Mouse (Mus musculus) embryonic fibroblast, embryonic 13.5 days (primary cell): ENCODE data around the gene Gm11111. TPM values are rescaled to one million over a fixed set of nuclear protein-coding genes. Genes with fewer than 3 reads are reported as not detected.

ENCODE experiments used
- H3K27ac ChIP-seq: 2 replicates; pipeline ENCODE4 v1.5.1; 2012; ENCODE audit warnings: low read length, control low read depth, inconsistent platforms; ENCODE audit not compliant: insufficient read depth
- H3K4me1 ChIP-seq: 2 replicates; pipeline ENCODE4 v1.6.1; 2011; ENCODE audit warnings: low read length; ENCODE audit not compliant: control insufficient read depth, insufficient read depth
- H3K4me3 ChIP-seq: 2 replicates; pipeline ENCODE4 v1.5.1; 2011; ENCODE audit warnings: mild to moderate bottlenecking, control low read depth, low read length; ENCODE audit not compliant: insufficient read depth
- CTCF ChIP-seq: IDR thresholded peaks from 2 replicates; pipeline ENCODE4 v1.5.1; 2011; ENCODE audit warnings: mild to moderate bottlenecking, control low read depth, low read length, moderate library complexity, borderline replicate concordance; ENCODE audit not compliant: insufficient read depth
- POLR2A ChIP-seq: IDR thresholded peaks from 2 replicates; pipeline ENCODE4 v1.6.1; 2011; ENCODE audit warnings: low read depth, mild to moderate bottlenecking, control low read depth, low read length, moderate library complexity
- polyA plus RNA-seq: library from polyadenylated mRNA; stranded (reverse); fragments of >200 nt; gene quantifications from 2 replicates; pipeline ENCODE4 v1.2.4, GENCODE M21; 2011; ENCODE audit warnings: low read depth; ENCODE audit not compliant: missing spikeins, insufficient read length

The Gm11111 gene
- polyA plus RNA-seq, 1 experiment: not detected

- TF ChIP-seq CTCF: no peak
- no peak for TF ChIP-seq POLR2A
- Histone ChIP-seq H3K4me1 (peaks cover 10% of the 10 kb centered on the region), H3K4me3 (no peak overlapping the region)
Observed at GRCm38 (mm10) chr5:98578398-98578797, 25.9 kb downstream of the Gm11111 start.

GRCm38 (mm10) chr5:98580811-98581210, 28.3 kb downstream of the Gm11111 start:
- TF ChIP-seq POLR2A (no peak), CTCF (no peak)
- H3K4me3 ChIP-seq: no peak overlapping the region
- H3K27ac ChIP-seq: no peak overlapping the region
- H3K4me1 ChIP-seq: peaks cover 7% of the 10 kb centered on the region

More at GRCm38 (mm10) chr5:98578398-98578797, 25.9 kb downstream of the Gm11111 start:
- no peak overlapping the region for H3K27ac ChIP-seq

GRCm38 (mm10) chr5:98582051-98582450, 29.6 kb downstream of the Gm11111 start:
- TF ChIP-seq CTCF (no peak), POLR2A (no peak)
- no peak overlapping the region for H3K4me3 ChIP-seq
- H3K27ac ChIP-seq: no peak overlapping the region
- H3K4me1 ChIP-seq: peaks cover 4% of the 10 kb centered on the region; the same call in 1 of the 2 replicates

- peaks cover 2% of the 10 kb centered on the region; the same call in 1 of the 2 replicates for H3K4me1 ChIP-seq
- no peak overlapping the region for H3K4me3 ChIP-seq
- no peak overlapping the region for H3K27ac ChIP-seq
- TF ChIP-seq CTCF (no peak), POLR2A (no peak)
Observed at GRCm38 (mm10) chr5:98585915-98586314, 33.4 kb downstream of the Gm11111 start.

Other genes with a start within 250 kb of the Gm11111 start
- gene Cfap299, start 223.4 kb upstream of the Gm11111 start, polyA plus RNA-seq: not detected in 2 replicates